Mouse (Mus musculus) cortical plate, adult 2 months (tissue): Measurements from ENCODE around the gene Gatb. TPM values are rescaled to one million over a fixed set of nuclear protein-coding genes. Genes with fewer than 3 reads are reported as not detected.

ENCODE experiments used
- H3K27ac ChIP-seq: fragments of 200-500 bp; 2 replicates; pipeline ENCODE4 v1.5.1; 2012; ENCODE audit warnings: low read length, control low read depth, inconsistent platforms; ENCODE audit not compliant: insufficient read depth
- H3K4me1 ChIP-seq: fragments of 200-500 bp; 2 replicates; pipeline ENCODE4 v1.6.1; 2011; ENCODE audit warnings: low read length; ENCODE audit not compliant: control insufficient read depth, insufficient read depth
- H3K4me3 ChIP-seq: fragments of 200-500 bp; 2 replicates; pipeline ENCODE4 v1.5.1; 2011; ENCODE audit warnings: mild to moderate bottlenecking, low read length, control low read depth; ENCODE audit not compliant: insufficient read depth
- CTCF ChIP-seq: fragments of 200-500 bp; IDR thresholded peaks from 2 replicates; pipeline ENCODE4 v1.5.1; 2011; ENCODE audit warnings: mild to moderate bottlenecking, control low read depth, low read length; ENCODE audit not compliant: insufficient read depth; ENCODE audit errors: extremely low read depth
- POLR2A ChIP-seq: fragments of 200-500 bp; IDR thresholded peaks from 2 replicates; pipeline ENCODE4 v1.6.1; 2011; ENCODE audit warnings: mild to moderate bottlenecking, low read length, control low read depth; ENCODE audit not compliant: insufficient read depth; ENCODE audit errors: extremely low read depth
- polyA plus RNA-seq: library from polyadenylated mRNA; depleted of rRNA; stranded (reverse); fragments of >200 nt; gene quantifications from 2 replicates; pipeline ENCODE4 v1.2.3, GENCODE M21; 2012; rRNA removed

The Gatb gene
- polyA plus RNA-seq, 1 experiment = 16.2 TPM

GRCm38 (mm10) chr3:85688341-85688740 is 114.4 kb downstream of the Gatb start:
- Histone ChIP-seq H3K4me3 (no peak overlapping the region), H3K27ac (no peak overlapping the region), H3K4me1 (peaks cover 1% of the 10 kb centered on the region; the same call in 1 of the 2 replicates)
- no peak for TF ChIP-seq CTCF

DNA sequence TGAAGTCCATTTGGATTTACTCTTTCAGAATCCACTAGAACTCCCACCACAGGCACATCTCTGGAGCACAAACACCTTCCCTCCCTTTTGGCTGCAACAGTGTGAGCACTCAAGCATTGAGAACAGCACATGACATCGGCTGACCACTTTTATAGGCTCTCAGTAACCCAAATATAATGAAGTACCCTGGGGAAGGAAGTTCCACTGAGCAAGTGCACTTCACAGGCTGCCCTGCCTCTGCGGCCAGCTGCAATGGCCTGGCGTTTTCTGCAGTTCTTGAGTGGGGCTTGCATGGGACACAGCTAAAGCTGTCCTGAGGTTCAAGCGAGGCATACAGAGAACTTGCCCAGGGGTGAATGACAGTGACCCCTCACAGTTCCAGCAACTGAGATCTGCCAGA is 117.2 kb downstream of the Gatb start:
- Histone ChIP-seq H3K27ac (no peak overlapping the region), H3K4me1 (no peaks in the 10 kb centered on the region), H3K4me3 (no peak overlapping the region)
- TF ChIP-seq CTCF (no peak), POLR2A (no peak)

- H3K4me1 ChIP-seq = no peaks in the 10 kb centered on the region
- TF ChIP-seq POLR2A = no peak
- no peak for TF ChIP-seq CTCF
- no peak overlapping the region for H3K4me3 ChIP-seq
- H3K27ac ChIP-seq = no peak overlapping the region
Measured at GRCm38 (mm10) chr3:85693013-85693412, 119.1 kb downstream of the Gatb start.

- H3K4me1 ChIP-seq = no peaks in the 10 kb centered on the region
- H3K27ac ChIP-seq = no peak overlapping the region
- no peak overlapping the region for H3K4me3 ChIP-seq
- TF ChIP-seq POLR2A (no peak), CTCF (no peak)
Measured at GRCm38 (mm10) chr3:85695056-85695455, 121.1 kb downstream of the Gatb start.

DNA sequence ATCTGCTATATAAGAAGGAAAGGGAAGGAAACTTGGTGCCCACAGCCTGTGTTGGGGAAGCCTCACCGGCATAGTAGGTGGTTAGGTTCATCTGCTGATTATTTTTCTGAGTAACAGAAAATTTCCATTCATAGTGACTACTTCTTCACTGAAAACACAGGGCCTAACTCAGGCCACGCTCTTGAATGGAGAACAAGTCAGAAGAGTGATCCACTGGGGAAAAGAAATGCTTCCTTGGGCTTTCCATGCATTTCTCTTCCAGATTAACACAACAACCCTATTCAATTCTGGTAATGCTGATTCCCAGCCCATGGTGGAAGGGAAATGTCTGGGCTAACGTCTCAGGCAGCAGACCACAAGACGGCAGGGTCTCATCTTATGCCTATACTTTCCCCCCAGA is 124.6 kb downstream of the Gatb start:
- Histone ChIP-seq H3K27ac (no peak overlapping the region), H3K4me1 (no peaks in the 10 kb centered on the region), H3K4me3 (no peak overlapping the region)
- TF ChIP-seq CTCF (no peak), POLR2A (no peak)

GRCm38 (mm10) chr3:85703141-85703882 is 129.4 kb downstream of the Gatb start:
- Histone ChIP-seq H3K4me3 (no peak overlapping the region), H3K27ac (no peak overlapping the region), H3K4me1 (no peaks in the 10 kb centered on the region)
- TF ChIP-seq CTCF = no peak
- TF ChIP-seq POLR2A = no peak

Other genes starting within 250 kb of the Gatb start
- gene Fam160a1, start 243.2 kb downstream of the Gatb start, polyA plus RNA-seq = 2.5 and 4.7 TPM in 2 replicates